Mouse (Mus musculus): ENCODE measurements around the gene Sbpl. TPM values are rescaled to one million over a fixed set of nuclear protein-coding genes. Genes with fewer than 3 reads are reported as not detected.

Sbpl gene
- not detected in 2 replicates for polyA plus RNA-seq (2016; fragmentation: Nextera tagmentation; extraction: Ambion mirVana)

DNA sequence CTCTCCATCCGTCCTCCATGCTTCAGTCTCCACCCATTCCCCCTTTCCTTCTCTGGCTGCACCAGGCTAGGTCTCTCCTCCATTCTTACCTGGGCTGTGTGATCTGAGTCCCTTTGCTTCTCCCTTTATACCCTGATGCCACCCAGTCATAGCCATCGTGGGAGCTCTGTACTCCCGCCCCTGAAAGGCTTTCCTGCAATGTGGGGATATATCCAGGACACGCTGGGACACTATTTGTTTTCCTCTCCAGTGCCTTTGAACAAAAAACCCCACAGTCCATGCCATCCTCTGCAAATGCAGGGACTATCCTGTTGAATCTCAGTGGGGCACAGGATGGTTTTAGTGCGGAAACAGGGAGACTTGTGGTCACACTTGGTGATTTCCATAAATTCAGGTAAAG lies at the start of gene Sbpl:
Gene Sbpl, minus strand, starts transcription at position 101 of the 400 bp plus-strand sequence.
- Histone ChIP-seq H3K9ac (no peak within 1 kb of the TSS), H3K4me3 (no peak within 1 kb of the TSS), H3K27ac (no peak within 1 kb of the TSS), H3K4me1 (no peaks in the 10 kb centered on the region), H3K9me3 (replicated peaks) (no peaks in the 10 kb centered on the region), H3K27me3 (replicated peaks) (no peaks in the 10 kb centered on the region; the same call in 1 of the 2 replicates), H3K4me2 (no peak within 1 kb of the TSS), H3K36me3 (no peaks in the 10 kb centered on the region)
- no peak for ATAC-seq
- 64% methylated on average over 5 of the region's 5 CpGs for WGBS (ENCODE audit: insufficient replicate concordance)

DNA sequence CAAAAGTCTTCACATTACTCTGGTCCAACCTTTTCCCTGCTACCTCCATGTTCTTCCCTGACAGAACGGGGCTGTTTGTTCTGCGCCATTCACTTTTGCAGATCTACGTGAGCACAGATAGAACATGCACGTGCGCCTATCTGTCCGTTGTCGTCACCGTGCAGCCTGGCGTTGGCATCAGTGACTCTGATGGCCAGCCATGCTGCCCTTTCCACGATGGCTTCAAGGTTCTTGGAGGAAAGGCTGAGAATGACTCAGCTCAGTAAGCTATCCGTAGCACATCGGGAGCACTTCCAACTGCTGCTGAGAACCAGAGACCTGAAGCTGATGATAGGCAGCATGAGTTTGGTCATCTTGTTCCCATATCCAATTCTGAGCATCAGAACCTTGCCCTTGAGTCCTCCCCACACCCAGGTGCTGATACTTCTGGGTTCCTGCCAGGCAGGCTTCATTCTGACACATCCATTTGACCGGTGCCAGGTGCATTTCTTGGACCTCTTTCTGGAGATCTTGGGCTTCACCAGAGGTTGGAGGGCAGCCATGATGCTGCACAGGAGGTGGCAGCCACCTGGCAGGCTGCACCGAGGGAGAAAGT lies 49.1 kb upstream of the Sbpl start:
- ATAC-seq: no peak
- Histone ChIP-seq H3K27ac (no peak overlapping the region), H3K4me2 (no peak overlapping the region), H3K9ac (no peak overlapping the region), H3K36me3 (no peaks in the 10 kb centered on the region), H3K27me3 (replicated peaks) (no peaks in the 10 kb centered on the region), H3K4me1 (no peaks in the 10 kb centered on the region), H3K9me3 (replicated peaks) (no peaks in the 10 kb centered on the region), H3K4me3 (no peak overlapping the region)
- 77% methylated on average over 14 of the region's 14 CpGs for WGBS (ENCODE audit: insufficient replicate concordance)

DNA sequence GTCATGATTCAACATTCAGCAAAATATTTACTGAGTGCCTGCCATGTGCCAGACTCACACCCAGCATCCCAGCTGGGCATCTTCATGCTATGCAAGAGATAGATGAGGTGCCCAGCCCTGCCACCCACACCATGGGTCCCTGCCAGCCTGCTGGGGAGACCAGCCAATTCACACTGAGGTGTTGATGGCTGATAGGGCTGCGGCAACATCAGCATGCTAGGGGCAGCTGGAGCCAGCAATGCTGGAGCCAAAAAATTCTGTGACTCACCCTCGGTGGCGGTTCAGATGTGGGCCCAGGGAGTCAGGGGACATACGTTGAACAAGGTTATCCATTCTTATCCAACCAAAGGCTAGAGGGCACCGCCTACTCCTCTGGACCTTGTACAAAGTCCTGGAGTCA lies 45.3 kb upstream of the Sbpl start:
- no peaks in the 10 kb centered on the region for H3K9me3 ChIP-seq (replicated peaks)
- H3K27ac ChIP-seq: no peak overlapping the region
- no peak overlapping the region for H3K9ac ChIP-seq
- H3K27me3 ChIP-seq (replicated peaks): peaks cover 23% of the 10 kb centered on the region; the same call in 1 of the 2 replicates
- H3K4me2 ChIP-seq: no peak overlapping the region
- no peak overlapping the region for H3K4me3 ChIP-seq
- ATAC-seq: no peak
- WGBS (ENCODE audit: insufficient replicate concordance): 30% methylated on average over 5 of the region's 5 CpGs
- H3K4me1 ChIP-seq: no peaks in the 10 kb centered on the region
- no peaks in the 10 kb centered on the region for H3K36me3 ChIP-seq

DNA sequence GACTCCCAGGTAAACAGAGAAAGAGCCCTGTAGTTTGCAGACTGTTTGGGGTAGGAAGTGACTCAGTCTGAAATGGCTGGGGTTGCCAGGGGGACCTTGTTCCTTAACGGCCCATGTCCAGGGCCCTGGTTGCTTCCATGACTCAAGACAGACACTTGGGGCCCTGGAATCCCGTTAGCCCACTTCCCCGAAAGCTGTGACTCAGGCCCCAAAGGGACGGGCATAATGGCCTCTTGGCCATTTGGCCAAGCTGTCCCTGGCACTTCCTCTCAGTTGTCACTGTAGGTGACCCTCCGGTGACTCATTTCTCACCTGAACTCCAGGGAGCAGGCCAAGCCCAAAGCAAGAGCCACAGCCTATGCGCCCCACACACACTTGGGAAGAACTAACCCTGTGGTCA lies 43.3 kb upstream of the Sbpl start:
- no peak overlapping the region for H3K9ac ChIP-seq
- WGBS (ENCODE audit: insufficient replicate concordance): 33% methylated on average over 6 of the region's 6 CpGs
- H3K36me3 ChIP-seq: no peaks in the 10 kb centered on the region
- H3K4me3 ChIP-seq: no peak overlapping the region
- ATAC-seq: no peak
- peaks cover 37% of the 10 kb centered on the region for H3K27me3 ChIP-seq (replicated peaks)
- peaks cover 5% of the 10 kb centered on the region; the same call in 1 of the 2 replicates for H3K4me1 ChIP-seq
- no peaks in the 10 kb centered on the region for H3K9me3 ChIP-seq (replicated peaks)
- no peak overlapping the region for H3K4me2 ChIP-seq
- H3K27ac ChIP-seq: no peak overlapping the region

DNA sequence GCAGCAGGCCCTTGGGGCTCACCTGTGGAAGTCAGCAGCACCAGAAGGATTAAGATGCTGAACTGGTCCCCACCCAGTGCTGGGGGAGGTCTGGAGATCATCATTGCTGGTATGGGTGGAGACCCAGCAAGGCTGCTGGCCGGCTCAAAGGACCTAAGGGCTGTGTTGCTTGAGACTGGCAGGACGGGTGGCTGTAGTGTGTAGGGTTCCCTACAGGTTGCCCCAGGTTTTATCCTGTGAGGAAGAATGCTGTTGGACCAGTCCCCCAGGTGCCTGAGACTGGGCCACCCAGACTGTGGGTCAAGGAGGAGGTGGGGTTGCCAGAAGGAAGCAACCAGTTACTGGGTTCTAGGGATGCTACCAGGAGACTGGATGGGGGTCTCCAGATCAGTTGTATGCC lies 42.8 kb upstream of the Sbpl start, which contains the start of gene Prss22:
Gene Prss22, minus strand, starts transcription at position 200 of the 400 bp plus-strand sequence.
- no peaks in the 10 kb centered on the region for H3K36me3 ChIP-seq
- WGBS (ENCODE audit: insufficient replicate concordance): 42% methylated on average over 2 of the region's 2 CpGs
- H3K4me3 ChIP-seq: no peak within 1 kb of the TSS
- H3K9ac ChIP-seq: no peak within 1 kb of the TSS
- peaks cover 37% of the 10 kb centered on the region for H3K27me3 ChIP-seq (replicated peaks)
- ATAC-seq: no peak
- peaks cover 10% of the 10 kb centered on the region for H3K4me1 ChIP-seq
- H3K4me2 ChIP-seq: no peak within 1 kb of the TSS
- no peaks in the 10 kb centered on the region for H3K9me3 ChIP-seq (replicated peaks)
- H3K27ac ChIP-seq: no peak within 1 kb of the TSS

DNA sequence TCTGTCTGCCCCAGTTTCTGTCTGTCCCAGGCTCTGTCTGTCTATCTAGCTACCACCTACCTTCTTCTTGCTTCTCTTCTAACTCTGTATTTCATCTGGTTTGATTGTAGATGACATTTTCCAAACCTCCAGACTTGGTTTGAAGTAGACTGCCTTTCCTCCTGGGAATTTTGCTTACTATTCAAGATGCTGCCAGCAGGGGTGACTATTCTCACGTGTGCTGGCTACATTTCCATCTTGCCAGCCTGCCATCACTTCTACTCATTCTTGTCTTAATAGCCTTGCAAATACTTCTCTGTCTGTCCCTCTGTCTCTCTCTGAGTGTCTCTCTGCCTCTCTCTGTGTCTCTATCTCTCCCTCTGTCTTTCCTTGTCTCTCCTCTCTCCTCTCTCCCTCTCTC lies 40.3 kb upstream of the Sbpl start:
- no peak overlapping the region for H3K4me2 ChIP-seq
- no peak overlapping the region for H3K27ac ChIP-seq
- 21% methylated on average over 1 of the region's 1 CpGs for WGBS (ENCODE audit: insufficient replicate concordance)
- peaks cover 37% of the 10 kb centered on the region for H3K27me3 ChIP-seq (replicated peaks)
- H3K9ac ChIP-seq: no peak overlapping the region
- H3K36me3 ChIP-seq: no peaks in the 10 kb centered on the region
- no peaks in the 10 kb centered on the region for H3K9me3 ChIP-seq (replicated peaks)
- no peak overlapping the region for H3K4me3 ChIP-seq
- peaks cover 10% of the 10 kb centered on the region for H3K4me1 ChIP-seq
- ATAC-seq: no peak

DNA sequence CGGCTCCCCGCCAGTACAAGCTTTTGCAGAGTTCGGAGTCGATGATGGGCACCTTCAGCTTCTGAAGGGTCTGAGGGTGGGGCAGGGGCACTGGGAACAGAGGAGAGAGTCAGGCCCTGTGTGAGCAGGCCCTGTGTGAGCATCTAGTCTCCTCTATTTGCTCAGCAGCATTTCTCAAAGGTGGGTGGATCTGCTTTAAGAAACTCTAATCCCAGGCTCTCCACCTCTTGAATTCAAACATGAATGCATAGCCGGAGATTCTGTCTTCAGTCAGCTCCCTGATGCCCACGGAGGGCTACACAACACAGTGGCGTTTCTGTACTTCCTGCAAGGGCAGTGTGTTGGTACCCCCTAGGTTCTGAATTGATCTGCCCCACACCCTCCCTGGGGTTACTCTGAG lies 39.6 kb upstream of the Sbpl start:
- Histone ChIP-seq H3K4me2 (no peak overlapping the region), H3K4me3 (no peak overlapping the region), H3K27ac (no peak overlapping the region), H3K9me3 (replicated peaks) (no peaks in the 10 kb centered on the region), H3K27me3 (replicated peaks) (peaks cover 39% of the 10 kb centered on the region), H3K9ac (no peak overlapping the region), H3K36me3 (no peaks in the 10 kb centered on the region), H3K4me1 (peaks cover 10% of the 10 kb centered on the region)
- WGBS (ENCODE audit: insufficient replicate concordance): 62% methylated on average over 7 of the region's 7 CpGs
- ATAC-seq: no peak

DNA sequence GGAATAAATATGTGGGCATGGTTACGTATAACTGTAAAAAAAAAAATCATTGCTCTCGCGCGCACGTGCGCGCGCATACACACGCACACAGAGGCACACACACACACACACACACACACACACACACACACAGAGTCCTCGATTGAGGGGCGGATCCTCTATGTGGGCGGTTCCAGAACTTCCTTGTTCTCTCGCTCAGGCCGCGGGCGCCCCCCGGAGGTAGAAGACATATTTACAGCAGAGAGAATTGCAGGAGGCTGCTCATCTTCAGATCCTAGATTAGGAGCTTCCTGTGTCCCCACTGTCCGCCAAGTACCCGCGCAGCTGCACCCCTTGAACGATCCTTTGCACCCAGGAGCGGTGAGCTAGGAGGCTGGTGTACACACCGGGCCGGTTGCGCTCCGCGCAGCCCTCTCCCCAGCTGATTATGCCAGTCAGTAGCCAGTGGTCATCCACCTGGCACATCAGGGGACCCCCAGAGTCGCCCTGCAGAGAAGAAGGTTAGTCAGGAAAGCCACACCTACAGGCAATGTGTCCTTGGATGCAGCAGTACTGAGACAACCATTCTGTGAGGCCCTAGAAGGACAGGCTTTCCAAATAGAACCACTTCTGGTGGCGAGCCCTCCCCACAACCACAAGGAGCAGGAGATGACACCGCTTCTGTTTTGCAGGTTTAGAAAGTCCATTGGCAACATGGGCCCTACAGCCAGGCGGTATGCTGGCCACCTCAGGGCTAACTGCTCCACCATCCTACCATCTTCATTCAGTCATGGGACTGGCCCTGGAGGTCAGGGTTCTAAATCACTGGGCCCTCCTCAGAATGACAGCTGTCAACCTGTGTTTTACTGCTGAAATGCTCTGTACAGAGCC lies 38.7 kb upstream of the Sbpl start:
- 8% methylated on average over 31 of the region's 31 CpGs for WGBS (ENCODE audit: insufficient replicate concordance)
- Histone ChIP-seq H3K9me3 (replicated peaks) (no peaks in the 10 kb centered on the region), H3K27me3 (replicated peaks) (peaks cover 39% of the 10 kb centered on the region), H3K36me3 (no peaks in the 10 kb centered on the region), H3K27ac (no peak overlapping the region), H3K9ac (no peak overlapping the region), H3K4me3 (no peak overlapping the region), H3K4me2 (peak overlapping the region; percentile 42), H3K4me1 (peaks cover 10% of the 10 kb centered on the region)
- ATAC-seq: peak; percentile 67

DNA sequence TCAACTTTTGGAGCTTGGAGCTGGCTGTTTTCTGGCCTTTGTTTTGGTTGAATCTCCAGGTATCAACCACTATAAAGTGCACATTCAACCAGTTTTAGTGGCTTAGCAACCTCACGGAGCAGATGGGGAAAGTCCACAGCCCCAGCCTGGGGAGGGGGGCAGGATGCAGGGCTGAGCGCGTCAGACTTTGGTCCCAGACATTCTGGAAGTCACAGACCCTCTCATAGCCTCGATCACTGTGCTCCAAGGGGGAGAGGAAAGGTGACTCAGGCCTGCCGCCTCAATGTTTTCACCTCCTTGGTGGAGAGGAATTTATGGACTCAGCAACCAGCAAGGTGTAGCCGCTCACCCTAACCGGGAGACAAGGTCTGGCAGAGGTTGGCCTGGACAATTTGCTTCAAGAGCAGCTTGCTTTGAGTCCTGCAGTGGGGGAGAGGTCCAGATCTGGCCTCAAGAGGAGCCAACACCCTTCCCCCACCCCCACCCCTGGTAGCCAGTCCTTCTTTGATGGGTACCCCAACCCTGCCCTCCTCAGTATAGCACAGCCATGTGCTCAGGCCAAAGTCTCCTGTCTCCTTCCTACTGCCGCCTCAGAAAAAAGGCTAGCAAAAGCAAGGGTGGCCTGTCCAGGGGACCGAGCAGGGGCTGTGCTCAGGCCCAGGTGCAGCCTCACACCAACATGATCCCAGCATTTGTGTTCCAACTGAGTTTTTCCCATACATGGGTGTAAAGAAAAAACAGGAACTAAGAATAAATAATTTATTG lies 37.9 kb upstream of the Sbpl start:
- Histone ChIP-seq H3K4me3 (no peak overlapping the region), H3K9me3 (replicated peaks) (no peaks in the 10 kb centered on the region), H3K36me3 (no peaks in the 10 kb centered on the region), H3K4me1 (peaks cover 10% of the 10 kb centered on the region), H3K4me2 (peak overlapping the region; percentile 42), H3K27me3 (replicated peaks) (peaks cover 39% of the 10 kb centered on the region), H3K27ac (no peak overlapping the region), H3K9ac (no peak overlapping the region)
- peak; percentile 23; the same call in 1 of the 2 replicates for ATAC-seq
- 68% methylated on average over 9 of the region's 9 CpGs for WGBS (ENCODE audit: insufficient replicate concordance)

DNA sequence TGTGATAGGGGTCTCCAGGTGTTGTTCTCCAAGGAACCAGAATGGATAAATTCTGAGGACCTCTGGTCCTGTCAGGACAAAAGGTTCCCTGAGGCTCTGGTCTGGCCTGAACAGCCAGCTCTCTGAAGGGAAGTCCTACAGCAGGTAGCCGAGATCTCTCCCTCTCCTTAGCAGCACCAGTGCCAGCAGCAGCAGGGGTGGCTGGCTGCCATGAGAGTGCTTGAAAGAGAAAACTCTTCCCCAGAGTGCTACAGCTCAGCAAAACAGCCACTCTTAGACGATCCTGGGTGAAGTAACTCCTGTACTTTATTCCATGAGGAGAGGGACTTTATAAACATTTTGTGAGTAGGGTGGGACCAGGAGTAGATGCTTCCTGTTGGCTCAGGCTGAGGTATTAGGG lies 34.7 kb upstream of the Sbpl start:
- no peak overlapping the region for H3K27ac ChIP-seq
- H3K4me2 ChIP-seq: no peak overlapping the region
- H3K9me3 ChIP-seq (replicated peaks): no peaks in the 10 kb centered on the region
- H3K36me3 ChIP-seq: no peaks in the 10 kb centered on the region
- H3K9ac ChIP-seq: no peak overlapping the region
- ATAC-seq: no peak
- H3K27me3 ChIP-seq (replicated peaks): peaks cover 24% of the 10 kb centered on the region
- WGBS (ENCODE audit: insufficient replicate concordance): 44% methylated on average over 2 of the region's 2 CpGs
- H3K4me3 ChIP-seq: no peak overlapping the region
- H3K4me1 ChIP-seq: peaks cover 10% of the 10 kb centered on the region

DNA sequence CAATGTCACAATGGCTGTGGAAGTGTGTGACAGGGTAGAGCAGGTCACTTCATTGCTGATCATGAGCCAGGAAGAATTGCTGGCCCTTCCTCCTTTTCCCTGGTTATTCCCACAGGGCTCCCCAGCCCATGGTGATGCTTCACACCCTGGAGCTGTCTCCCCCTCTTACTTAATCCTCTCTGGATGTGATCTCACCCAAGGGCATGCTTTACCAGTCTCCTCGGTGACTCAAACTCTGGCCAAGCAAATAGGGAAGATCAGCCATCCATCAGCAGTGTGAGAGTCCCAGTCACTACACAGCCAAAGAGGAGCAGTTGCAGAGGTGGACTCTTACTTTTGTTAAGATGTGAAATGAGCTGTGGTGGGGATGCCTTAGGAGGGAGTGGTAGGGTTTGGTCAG lies 29.9 kb upstream of the Sbpl start:
- ATAC-seq: no peak
- WGBS (ENCODE audit: insufficient replicate concordance): 61% methylated on average over 1 of the region's 1 CpGs
- H3K9me3 ChIP-seq (replicated peaks): no peaks in the 10 kb centered on the region

DNA sequence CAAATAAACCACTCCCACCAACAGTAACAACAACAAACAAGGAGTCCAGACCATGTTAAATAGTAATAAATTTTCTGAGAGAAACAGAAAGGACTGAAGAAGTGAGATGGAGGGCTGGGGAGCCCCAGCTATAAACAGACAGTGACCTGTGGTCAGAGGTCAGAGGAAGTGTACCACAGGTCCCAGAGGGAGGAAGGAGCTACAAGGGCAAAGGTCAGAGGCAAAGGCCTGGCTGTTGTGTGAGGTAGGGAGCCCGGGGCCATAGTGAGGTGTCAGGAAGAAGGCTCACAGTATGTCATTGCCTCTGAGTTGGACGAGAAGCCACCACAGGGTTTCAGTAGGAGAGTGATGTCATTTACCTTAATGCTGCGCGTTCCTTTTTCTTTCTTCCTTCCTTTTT lies 27.8 kb upstream of the Sbpl start:
- Histone ChIP-seq H3K4me3 (no peak overlapping the region), H3K27ac (no peak overlapping the region), H3K27me3 (replicated peaks) (0 out of 2 replicates have a peak, but pooled peaks cover 3% of the 10 kb centered on the region), H3K9ac (no peak overlapping the region), H3K36me3 (no peaks in the 10 kb centered on the region), H3K9me3 (replicated peaks) (no peaks in the 10 kb centered on the region), H3K4me2 (no peak overlapping the region), H3K4me1 (no peaks in the 10 kb centered on the region)
- WGBS (ENCODE audit: insufficient replicate concordance): 45% methylated on average over 4 of the region's 4 CpGs
- no peak for ATAC-seq

More for the DNA sequence above, 29.9 kb upstream of the Sbpl start:
- H3K27me3 ChIP-seq (replicated peaks): peaks cover 15% of the 10 kb centered on the region; the same call in 1 of the 2 replicates
- H3K9ac ChIP-seq: no peak overlapping the region
- H3K36me3 ChIP-seq: no peaks in the 10 kb centered on the region
- H3K4me1 ChIP-seq: no peaks in the 10 kb centered on the region
- H3K27ac ChIP-seq: no peak overlapping the region
- no peak overlapping the region for H3K4me3 ChIP-seq
- H3K4me2 ChIP-seq: no peak overlapping the region

All from liver, embryonic 12.5 days (tissue).